Mouse (Mus musculus): ENCODE results near the gene Apba2.

GRCm38 (mm10) chr7:64716286-64716685 is 214.8 kb downstream of the Apba2 start:
- no peak for TF ChIP-seq CTCF (conservative IDR thresholded peaks at IDR 0.05; ENCODE audit: insufficient read depth, insufficient read length, low read depth, low read length)
- TF ChIP-seq POLR2A (IDR thresholded peaks at IDR 0.05; ENCODE audit: low read depth, low read length), result no peak

All from kidney, adult 2 months (tissue).